Mouse (Mus musculus) left cerebral cortex, postnatal 4 days (tissue): Measurements from ENCODE around the gene Itpk1. TPM values are rescaled to one million over a fixed set of nuclear protein-coding genes. Genes with fewer than 3 reads are reported as not detected.

Experiments
- DNase-seq: peaks from one replicate; pipeline ENCODE4 v3.0.0-alpha.2; 2022
- intact Hi-C: fragments of 180-260 bp; cut with DNase I; formaldehyde crosslinking; loops from one replicate; pipeline ENCODE4 v1.15.1; 2025
- total RNA-seq, 2 experiments: library from RNA; stranded (reverse); gene quantifications; 2 replicates each; pipeline ENCODE4 v1.2.3; 2021

Itpk1 gene
- total RNA-seq, 2 experiments from 2014 or later = 80.2 to 88.1 TPM

GRCm38 (mm10) chr12:102714116-102714515 is 9.4 kb upstream of the Itpk1 start:
- intact Hi-C loops = loop anchor here (10.0 kb wide), 1 partner anchor 219 kb away; no protein-coding TSS in a partner anchor
- no peak for DNase-seq

- no peak for DNase-seq
- intact Hi-C loops = loop anchor here (10.0 kb wide), 1 partner anchor 219 kb away; no protein-coding TSS in a partner anchor
These were observed 8.6 kb upstream of the Itpk1 start for GRCm38 (mm10) chr12:102713153-102713865.

- no peak for DNase-seq
These were observed 6.2 kb upstream of the Itpk1 start for GRCm38 (mm10) chr12:102710851-102711375.

GRCm38 (mm10) chr12:102709896-102710295 is 5.2 kb upstream of the Itpk1 start:
- DNase-seq = no peak
- intact Hi-C loops = loop anchor here (10.0 kb wide), 1 partner anchor 215 kb away; no protein-coding TSS in a partner anchor

More at GRCm38 (mm10) chr12:102710851-102711375, 6.2 kb upstream of the Itpk1 start:
- intact Hi-C loops = loop anchor here (10.0 kb wide), 1 partner anchor 216 kb away; no protein-coding TSS in a partner anchor

- DNase-seq = no peak
- intact Hi-C loops = no loop called here
These were observed 3.5 kb upstream of the Itpk1 start for GRCm38 (mm10) chr12:102708220-102708619.

- intact Hi-C loops = no loop called here
- DNase-seq = no peak
These were observed 2.2 kb upstream of the Itpk1 start for GRCm38 (mm10) chr12:102706833-102707463.

GRCm38 (mm10) chr12:102705906-102706640 is 1.3 kb upstream of the Itpk1 start:
- intact Hi-C loops = no loop called here
- DNase-seq = no peak

- intact Hi-C loops = no loop called here
These were observed 614 bp upstream of the Itpk1 start for GRCm38 (mm10) chr12:102705216-102705871.

GRCm38 (mm10) chr12:102703921-102704408 is 765 bp downstream of the Itpk1 start:
- intact Hi-C loops = loop anchor here (5.0 kb wide), 1 partner anchor 127 kb away; no protein-coding TSS in a partner anchor
- DNase-seq = no peak

More at GRCm38 (mm10) chr12:102705216-102705871, 614 bp upstream of the Itpk1 start:
- peak; percentile 92 for DNase-seq

GRCm38 (mm10) chr12:102703441-102703840 is 1.3 kb downstream of the Itpk1 start:
- no peak for DNase-seq
- intact Hi-C loops = loop anchor here (5.0 kb wide), 1 partner anchor 126 kb away; no protein-coding TSS in a partner anchor

- peak; percentile 50 for DNase-seq
- intact Hi-C loops = loop anchor here (5.0 kb wide), 1 partner anchor 126 kb away; no protein-coding TSS in a partner anchor
These were observed 1.7 kb downstream of the Itpk1 start for GRCm38 (mm10) chr12:102703111-102703412.

GRCm38 (mm10) chr12:102702356-102703110 is 2.2 kb downstream of the Itpk1 start:
- DNase-seq = peak; percentile 90
- intact Hi-C loops = loop anchor here (5.0 kb wide), 1 partner anchor 125 kb away; no protein-coding TSS in a partner anchor

GRCm38 (mm10) chr12:102701691-102702207 is 3.0 kb downstream of the Itpk1 start:
- DNase-seq = no peak
- intact Hi-C loops = loop anchor here (5.0 kb wide), 1 partner anchor 124 kb away; no protein-coding TSS in a partner anchor

GRCm38 (mm10) chr12:102700453-102700852 is 4.3 kb downstream of the Itpk1 start:
- DNase-seq = no peak
- intact Hi-C loops = loop anchor here (5.0 kb wide), 1 partner anchor 123 kb away; no protein-coding TSS in a partner anchor

- intact Hi-C loops = no loop called here
These were observed 5.6 kb downstream of the Itpk1 start for GRCm38 (mm10) chr12:102699156-102699555.

GRCm38 (mm10) chr12:102698089-102698684 is 6.5 kb downstream of the Itpk1 start:
- intact Hi-C loops = no loop called here
- DNase-seq = no peak

More at GRCm38 (mm10) chr12:102699156-102699555, 5.6 kb downstream of the Itpk1 start:
- DNase-seq = no peak

GRCm38 (mm10) chr12:102697381-102697780 is 7.3 kb downstream of the Itpk1 start:
- no peak for DNase-seq
- intact Hi-C loops = no loop called here

- DNase-seq = no peak
- intact Hi-C loops = no loop called here
These were observed 7.9 kb downstream of the Itpk1 start for GRCm38 (mm10) chr12:102696635-102697354.
